Mouse (Mus musculus) lung, embryonic 14.5 days (tissue): Measurements from ENCODE around the gene Ap3m1. TPM values are rescaled to one million over a fixed set of nuclear protein-coding genes. Genes with fewer than 3 reads are reported as not detected.
A peak's percentile ranks its signal among the peaks of the same experiment; 100 is the strongest.

Source experiments
- ATAC-seq: fragments of 200-750 bp; cut with Nextera tagmentation; 2 replicates; pipeline ENCODE4 v1.8.0; 2017; ENCODE audit warnings: mild to moderate bottlenecking, moderate TSS enrichment, moderate library complexity; ENCODE audit not compliant: insufficient read depth
- DNase-seq: peaks from one replicate; pipeline ENCODE4 v3.0.0-alpha.2; 2015
- H3K27ac ChIP-seq: fragments of 300-500 bp; sonication (generic); 2 replicates; pipeline ENCODE4 v1.5.1; 2014; ENCODE audit warnings: low read depth, mild to moderate bottlenecking, moderate library complexity
- H3K27me3 ChIP-seq: fragments of 300-500 bp; sonication (generic); 2 replicates; pipeline ENCODE4 v1.6.1; 2014; ENCODE audit warnings: low read length, control low read depth; ENCODE audit not compliant: insufficient read depth
- H3K36me3 ChIP-seq: fragments of 300-500 bp; sonication (generic); 2 replicates; pipeline ENCODE4 v1.6.1; 2014; ENCODE audit warnings: control low read depth; ENCODE audit not compliant: insufficient read depth
- H3K4me1 ChIP-seq: fragments of 300-500 bp; sonication (generic); 2 replicates; pipeline ENCODE4 v1.6.1; 2014; ENCODE audit warnings: antibody characterized with exemption, control low read depth; ENCODE audit not compliant: insufficient read depth
- H3K4me2 ChIP-seq: fragments of 300-500 bp; sonication (generic); 2 replicates; pipeline ENCODE4 v1.6.1; 2014; ENCODE audit warnings: mild to moderate bottlenecking
- H3K4me3 ChIP-seq: fragments of 300-500 bp; sonication (generic); 2 replicates; pipeline ENCODE4 v1.5.1; 2014; ENCODE audit warnings: low read depth, low read length
- H3K9ac ChIP-seq: fragments of 300-500 bp; sonication (generic); 2 replicates; pipeline ENCODE4 v1.6.1; 2014
- H3K9me3 ChIP-seq: fragments of 300-500 bp; sonication (generic); 2 replicates; pipeline ENCODE4 v1.6.1; 2016; ENCODE audit warnings: low read depth, low read length, control low read depth
- CTCF ChIP-seq: IDR thresholded peaks from 2 replicates; pipeline ENCODE4 v1.5.1; 2016; ENCODE audit warnings: antibody characterized with exemption, low read depth
- WGBS: fragments of 180-500 bp; shearing (Covaris S2); extraction: QIAGEN DNeasy Blood & Tissue Kit; methylation state at CpG from one replicate; pipeline ENCODE4 v1.1.7; 2014; 5-methylcytosine and 5-hydroxymethylcytosine counted together
- polyA plus RNA-seq: library from polyadenylated mRNA; unstranded; fragments of >200 nt; fragmentation: Nextera tagmentation; extraction: Ambion mirVana; gene quantifications from 2 replicates; pipeline ENCODE4 v1.2.1, GENCODE M21; 2014

Ap3m1 gene
- polyA plus RNA-seq, 1 experiment from 2014 or later: 86.9 TPM

DNA sequence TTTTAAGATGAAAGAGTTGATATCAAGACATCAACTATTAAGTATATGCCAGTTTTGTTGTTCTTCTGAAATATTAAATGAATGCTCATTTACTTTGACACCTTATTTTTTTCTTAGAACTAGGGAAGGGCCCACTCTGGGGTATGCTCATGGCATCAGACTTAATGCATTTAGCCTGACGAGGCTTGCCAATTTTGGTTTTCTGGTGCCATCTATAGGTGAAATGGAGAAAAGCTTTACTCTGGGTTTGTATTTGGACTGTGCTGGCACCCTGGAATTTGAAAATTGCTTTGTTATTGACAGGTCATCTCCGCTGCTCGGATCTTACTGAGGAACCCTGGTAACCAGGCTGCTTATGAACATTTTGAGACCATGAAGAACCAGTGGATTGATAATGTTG is 33.3 kb downstream of the Ap3m1 start:
- Histone ChIP-seq H3K4me1 (no peaks in the 10 kb centered on the region), H3K9me3 (no peaks in the 10 kb centered on the region), H3K4me2 (no peak overlapping the region), H3K27ac (no peak overlapping the region), H3K27me3 (no peaks in the 10 kb centered on the region), H3K36me3 (peaks cover 64% of the 10 kb centered on the region), H3K9ac (no peak overlapping the region), H3K4me3 (no peak overlapping the region)
- DNase-seq: peak; percentile 84
- ATAC-seq: no peak
- 41% methylated on average over 3 of the region's 3 CpGs for whole genome bisulfite sequencing
- TF ChIP-seq CTCF: peak; percentile 63

DNA sequence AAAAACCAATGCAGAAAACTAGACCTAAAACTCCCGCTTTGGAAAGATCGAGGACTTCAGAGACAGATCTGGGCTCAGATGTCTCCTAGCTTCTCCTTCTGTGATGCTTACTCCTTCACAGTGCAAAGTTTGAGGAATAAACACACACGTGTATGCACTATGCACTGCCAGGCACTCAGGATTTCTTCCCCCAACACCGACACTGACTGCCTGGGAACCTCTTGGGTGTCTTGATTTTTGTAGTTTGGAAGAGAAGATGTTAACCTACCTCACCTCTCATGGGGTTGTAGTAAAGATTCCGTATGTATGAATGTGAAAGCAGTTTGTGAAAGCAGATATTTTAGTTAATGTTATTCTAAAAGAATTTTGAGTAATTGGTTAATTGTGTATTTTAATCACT is 34.4 kb downstream of the Ap3m1 start:
- no peak overlapping the region for H3K9ac ChIP-seq
- H3K4me2 ChIP-seq: no peak overlapping the region
- peaks cover 64% of the 10 kb centered on the region for H3K36me3 ChIP-seq
- WGBS: 90% methylated on average over 5 of the region's 5 CpGs
- no peak overlapping the region for H3K27ac ChIP-seq
- ATAC-seq: no peak
- H3K9me3 ChIP-seq: no peaks in the 10 kb centered on the region
- H3K4me1 ChIP-seq: no peaks in the 10 kb centered on the region
- no peak for TF ChIP-seq CTCF
- no peak overlapping the region for H3K4me3 ChIP-seq
- no peaks in the 10 kb centered on the region for H3K27me3 ChIP-seq
- no peak for DNase-seq

DNA sequence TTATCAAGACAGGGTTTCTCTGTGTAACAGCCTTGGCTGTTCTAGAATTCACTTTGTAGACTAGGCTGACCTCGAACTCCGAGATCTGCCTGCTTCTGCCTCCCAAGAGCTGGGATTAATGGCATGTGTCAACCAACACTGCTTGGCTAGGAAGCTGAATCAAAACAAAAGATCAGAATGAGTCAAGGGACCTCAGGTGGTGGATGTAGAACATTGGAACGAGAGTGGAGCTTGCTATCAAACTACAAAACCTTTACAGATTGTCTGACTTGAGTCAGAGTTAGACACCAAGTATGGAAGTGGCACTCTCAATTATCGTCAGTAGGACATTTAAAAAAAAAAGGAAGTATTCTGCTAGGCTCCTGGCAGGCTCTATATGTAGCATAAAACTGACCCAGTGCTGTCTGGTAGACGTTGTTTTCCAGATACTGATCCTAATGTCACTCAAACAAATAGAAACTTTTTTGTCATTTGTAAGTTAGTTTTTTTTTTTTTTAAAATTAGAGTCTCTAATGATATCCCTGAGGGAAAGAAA is 38.4 kb downstream of the Ap3m1 start:
- H3K36me3 ChIP-seq: peaks cover 57% of the 10 kb centered on the region
- no peak overlapping the region for H3K27ac ChIP-seq
- no peaks in the 10 kb centered on the region for H3K27me3 ChIP-seq
- TF ChIP-seq CTCF: no peak
- H3K4me1 ChIP-seq: no peaks in the 10 kb centered on the region
- DNase-seq (no peak), ATAC-seq (no peak)
- H3K4me3 ChIP-seq: no peak overlapping the region
- no peak overlapping the region for H3K9ac ChIP-seq
- WGBS: 83% methylated on average over 5 of the region's 5 CpGs
- H3K4me2 ChIP-seq: no peak overlapping the region
- H3K9me3 ChIP-seq: no peaks in the 10 kb centered on the region

DNA sequence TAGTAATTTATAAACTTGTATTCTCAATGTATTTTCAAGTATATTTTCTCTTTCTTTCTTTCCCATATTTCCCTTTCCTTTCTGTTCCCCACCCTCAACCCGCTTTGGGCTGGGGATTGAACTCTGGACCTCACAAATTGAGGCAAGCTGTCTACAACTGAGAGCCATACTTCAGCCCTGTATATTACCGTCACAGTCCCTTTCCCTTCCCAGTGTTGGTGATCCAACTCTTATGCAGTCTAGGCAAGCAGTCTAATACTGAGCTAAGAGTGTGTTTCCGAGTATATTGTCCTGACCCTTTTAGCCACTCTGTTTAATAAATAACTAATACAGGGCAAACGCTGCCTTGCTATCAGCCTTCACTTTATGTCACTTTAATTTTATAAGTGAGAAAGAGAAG is 52.7 kb downstream of the Ap3m1 start:
- H3K9ac ChIP-seq: no peak overlapping the region
- 69% methylated on average over 4 of the region's 4 CpGs for WGBS
- TF ChIP-seq CTCF: no peak
- DNase-seq: no peak
- ATAC-seq: no peak
- H3K9me3 ChIP-seq: no peaks in the 10 kb centered on the region
- H3K4me1 ChIP-seq: 0 out of 2 replicates have a peak, but pooled peaks cover 2% of the 10 kb centered on the region
- H3K4me3 ChIP-seq: no peak overlapping the region
- peaks cover 18% of the 10 kb centered on the region for H3K36me3 ChIP-seq
- no peak overlapping the region for H3K4me2 ChIP-seq
- H3K27me3 ChIP-seq: no peaks in the 10 kb centered on the region
- no peak overlapping the region for H3K27ac ChIP-seq

DNA sequence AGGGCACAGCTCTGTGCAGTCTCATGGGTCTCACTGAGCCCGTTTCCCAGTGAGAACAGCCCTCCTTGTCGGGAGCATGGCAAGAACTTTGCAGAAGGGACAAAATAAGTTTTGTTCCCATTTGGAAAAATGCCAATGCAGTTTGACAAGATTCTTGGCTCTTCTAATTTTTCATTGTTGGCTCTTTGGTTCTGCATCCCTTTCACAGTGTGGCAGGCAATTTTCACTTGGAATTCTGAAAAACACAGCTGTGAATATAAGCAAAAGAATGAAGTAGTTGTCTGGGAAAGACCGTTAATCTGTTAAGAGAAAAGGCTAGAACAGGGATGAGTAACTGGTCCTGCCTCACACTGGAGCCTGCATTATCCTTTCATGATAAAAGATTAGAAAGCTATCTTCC is 54.8 kb downstream of the Ap3m1 start:
- 28% methylated on average over 3 of the region's 3 CpGs for WGBS
- Histone ChIP-seq H3K27ac (no peak overlapping the region), H3K4me1 (0 out of 2 replicates have a peak, but pooled peaks cover 2% of the 10 kb centered on the region), H3K9ac (no peak overlapping the region), H3K4me3 (no peak overlapping the region), H3K9me3 (no peaks in the 10 kb centered on the region), H3K36me3 (peaks cover 12% of the 10 kb centered on the region), H3K4me2 (no peak overlapping the region), H3K27me3 (no peaks in the 10 kb centered on the region)
- no peak for TF ChIP-seq CTCF
- peak; percentile 53 for DNase-seq
- ATAC-seq: no peak

DNA sequence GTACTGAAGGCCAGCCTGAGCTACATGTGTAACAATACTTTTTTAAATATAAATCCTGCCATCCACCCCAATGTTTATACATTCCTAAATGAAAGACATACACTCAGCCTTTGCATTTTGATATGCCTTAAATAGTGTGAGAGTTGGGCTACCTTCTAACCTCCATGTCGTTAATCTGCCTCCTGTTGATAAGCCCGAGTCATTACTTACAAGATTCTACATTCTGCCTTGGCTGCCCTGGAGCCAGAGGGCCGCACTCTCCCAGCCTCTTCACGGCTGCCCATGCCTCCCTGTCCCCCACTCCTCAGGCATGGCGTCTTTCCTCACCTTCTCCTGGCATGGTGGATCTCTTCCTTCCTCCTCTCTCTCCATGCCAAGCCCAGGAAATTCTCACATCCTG is 55.9 kb downstream of the Ap3m1 start:
- TF ChIP-seq CTCF: no peak

DNA sequence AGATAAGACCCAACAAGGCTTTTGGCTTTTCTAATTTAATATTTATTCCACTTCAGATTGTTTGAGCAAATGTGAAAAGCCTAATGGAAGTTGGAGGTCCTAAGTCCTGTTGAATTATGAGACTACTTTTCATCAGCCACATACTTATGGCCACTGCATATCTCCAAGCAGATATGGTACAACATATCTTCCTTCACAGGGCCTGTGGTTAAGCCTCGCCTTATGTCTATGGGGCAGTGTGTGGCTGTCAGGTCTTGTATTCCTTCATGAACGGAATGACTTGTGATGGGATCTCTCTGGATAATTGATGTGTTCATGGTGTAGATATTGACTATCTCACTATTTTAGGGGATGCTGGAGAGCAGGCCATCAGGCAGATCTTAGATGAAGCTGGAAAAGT is 56.8 kb downstream of the Ap3m1 start:
- no peaks in the 10 kb centered on the region for H3K27me3 ChIP-seq
- H3K9me3 ChIP-seq: no peaks in the 10 kb centered on the region
- no peak overlapping the region for H3K9ac ChIP-seq
- peaks cover 13% of the 10 kb centered on the region; the same call in 1 of the 2 replicates for H3K36me3 ChIP-seq
- TF ChIP-seq CTCF: no peak
- 77% methylated on average over 2 of the region's 2 CpGs for WGBS
- ATAC-seq (no peak), DNase-seq (no peak)
- no peak overlapping the region for H3K4me3 ChIP-seq
- H3K27ac ChIP-seq: no peak overlapping the region
- H3K4me2 ChIP-seq: no peak overlapping the region
- 0 out of 2 replicates have a peak, but pooled peaks cover 2% of the 10 kb centered on the region for H3K4me1 ChIP-seq

More for the DNA sequence above, 55.9 kb downstream of the Ap3m1 start:
- no peak for ATAC-seq
- Histone ChIP-seq H3K27me3 (no peaks in the 10 kb centered on the region), H3K4me3 (no peak overlapping the region), H3K4me2 (no peak overlapping the region), H3K9me3 (no peaks in the 10 kb centered on the region), H3K36me3 (peaks cover 18% of the 10 kb centered on the region), H3K4me1 (0 out of 2 replicates have a peak, but pooled peaks cover 2% of the 10 kb centered on the region), H3K27ac (no peak overlapping the region), H3K9ac (no peak overlapping the region)
- WGBS: 50% methylated on average over 5 of the region's 5 CpGs
- no peak for DNase-seq
